Mouse (Mus musculus) left cerebral cortex, postnatal 25 days (tissue): ENCODE measurements around the gene Pitpnc1. TPM values are rescaled to one million over a fixed set of nuclear protein-coding genes. Genes with fewer than 3 reads are reported as not detected.

ENCODE experiments used
- DNase-seq, 2 experiments: peaks; one replicate each; pipeline ENCODE4 v3.0.0; 2022; ENCODE audit warnings: low spot score in 2 of 2, mixed read lengths in 1 of 2
- intact Hi-C: fragments of 180-260 bp; cut with DNase I; formaldehyde crosslinking; loops from one replicate; pipeline ENCODE4 v1.15.1; 2025
- total RNA-seq, 2 experiments: library from RNA; stranded (reverse); gene quantifications; 2 replicates each; pipeline ENCODE4 v1.2.3; 2021

Pitpnc1 gene
- total RNA-seq, 2 experiments from 2014 or later: 50.8 to 51.2 TPM

- DNase-seq: no peak
- intact Hi-C loops: no loop called here
Measured at GRCm38 (mm10) chr11:107447915-107448314, 22.6 kb downstream of the Pitpnc1 start.

- intact Hi-C loops: no loop called here
Measured at GRCm38 (mm10) chr11:107447349-107447748, 23.1 kb downstream of the Pitpnc1 start.

GRCm38 (mm10) chr11:107446650-107447049, 23.8 kb downstream of the Pitpnc1 start:
- no peak for DNase-seq

More at GRCm38 (mm10) chr11:107447349-107447748, 23.1 kb downstream of the Pitpnc1 start:
- DNase-seq: no peak

GRCm38 (mm10) chr11:107445683-107446082, 24.8 kb downstream of the Pitpnc1 start:
- intact Hi-C loops: no loop called here
- no peak for DNase-seq

More at GRCm38 (mm10) chr11:107446650-107447049, 23.8 kb downstream of the Pitpnc1 start:
- intact Hi-C loops: no loop called here

GRCm38 (mm10) chr11:107443121-107444095, 27.1 kb downstream of the Pitpnc1 start:
- no peak for DNase-seq
- intact Hi-C loops: no loop called here

GRCm38 (mm10) chr11:107441050-107441449, 29.4 kb downstream of the Pitpnc1 start:
- intact Hi-C loops: no loop called here
- DNase-seq: no peak

- no peak for DNase-seq
- intact Hi-C loops: no loop called here
Measured at GRCm38 (mm10) chr11:107438140-107438539, 32.4 kb downstream of the Pitpnc1 start.

- intact Hi-C loops: no loop called here
- no peak for DNase-seq
Measured at GRCm38 (mm10) chr11:107437723-107438122, 32.8 kb downstream of the Pitpnc1 start.

- intact Hi-C loops: no loop called here
- DNase-seq: no peak
Measured at GRCm38 (mm10) chr11:107435776-107436449, 34.6 kb downstream of the Pitpnc1 start.

- no peak for DNase-seq
- intact Hi-C loops: no loop called here
Measured at GRCm38 (mm10) chr11:107431197-107431965, 39.1 kb downstream of the Pitpnc1 start.

- intact Hi-C loops: no loop called here
- DNase-seq: no peak
Measured at GRCm38 (mm10) chr11:107428011-107428410, 42.5 kb downstream of the Pitpnc1 start.

GRCm38 (mm10) chr11:107424176-107424575, 46.3 kb downstream of the Pitpnc1 start:
- intact Hi-C loops: no loop called here
- DNase-seq: peak in 1 of 2 experiments; percentile 19

- DNase-seq: peak in 1 of 2 experiments; percentile 14
Measured at GRCm38 (mm10) chr11:107422356-107422754, 48.1 kb downstream of the Pitpnc1 start.

GRCm38 (mm10) chr11:107421751-107422355, 48.6 kb downstream of the Pitpnc1 start:
- intact Hi-C loops: no loop called here
- DNase-seq: no peak

More at GRCm38 (mm10) chr11:107422356-107422754, 48.1 kb downstream of the Pitpnc1 start:
- intact Hi-C loops: no loop called here

- intact Hi-C loops: loop anchor here (5.0 kb wide), 1 partner anchor 47 kb away; no protein-coding TSS in a partner anchor
Measured at GRCm38 (mm10) chr11:107419925-107420324, 50.6 kb downstream of the Pitpnc1 start.

GRCm38 (mm10) chr11:107417041-107417583, 53.4 kb downstream of the Pitpnc1 start:
- intact Hi-C loops: loop anchor here (5.0 kb wide), 1 partner anchor 50 kb away; no protein-coding TSS in a partner anchor
- peak in 1 of 2 experiments; percentile 17 for DNase-seq

More at GRCm38 (mm10) chr11:107419925-107420324, 50.6 kb downstream of the Pitpnc1 start:
- no peak for DNase-seq

- intact Hi-C loops: loop anchor here (5.0 kb wide), 1 partner anchor 51 kb away; no protein-coding TSS in a partner anchor
- peak in 1 of 2 experiments; percentile 12 for DNase-seq
Measured at GRCm38 (mm10) chr11:107416561-107416926, 54.0 kb downstream of the Pitpnc1 start.

GRCm38 (mm10) chr11:107415901-107416560, 54.5 kb downstream of the Pitpnc1 start:
- DNase-seq: no peak
- intact Hi-C loops: loop anchor here (5.0 kb wide), 1 partner anchor 51 kb away; no protein-coding TSS in a partner anchor
